Mouse (Mus musculus): Measurements from ENCODE around the gene Scd1. TPM values are rescaled to one million over a fixed set of nuclear protein-coding genes. Genes with fewer than 3 reads are reported as not detected.
A peak's percentile ranks its signal among the peaks of the same experiment; 100 is the strongest.

Gene Scd1
- 3,910 and 4,173 TPM in 2 replicates for polyA plus RNA-seq (2012; rRNA removed)

- Histone ChIP-seq H3K4me3 (ENCODE audit: insufficient read depth, low read depth, low read length) (peak within 1 kb of the TSS; percentile 37), H3K36me3 (ENCODE audit: control insufficient read depth, insufficient read depth, low read length) (no peaks in the 10 kb centered on the region), H3K27ac (ENCODE audit: insufficient read depth, low read depth, low read length) (no peak within 1 kb of the TSS; the same call in 1 of the 2 replicates), H3K27me3 (replicated peaks; ENCODE audit: control insufficient read depth, insufficient read depth, low read length) (no peaks in the 10 kb centered on the region; the same call in 1 of the 2 replicates), H3K4me1 (ENCODE audit: control insufficient read depth, insufficient read depth, low read length) (no peaks in the 10 kb centered on the region)
- TF ChIP-seq CTCF (conservative IDR thresholded peaks at IDR 0.05; ENCODE audit: insufficient read depth, insufficient read length, low read depth, low read length) (no peak), POLR2A (IDR thresholded peaks at IDR 0.05; ENCODE audit: low read depth, low read length) (no peak)
- DNase-seq = peak; percentile 77
- 1% methylated on average over 34 of the region's 35 CpGs for WGBS
Measured at GRCm38 (mm10) chr19:44407341-44408222, at the start of gene Scd1. Scd1 (minus strand) TSS chr19:44407879.

- Histone ChIP-seq H3K36me3 (ENCODE audit: control insufficient read depth, insufficient read depth, low read length) (no peaks in the 10 kb centered on the region), H3K4me3 (ENCODE audit: insufficient read depth, low read depth, low read length) (no peak overlapping the region), H3K27me3 (replicated peaks; ENCODE audit: control insufficient read depth, insufficient read depth, low read length) (no peaks in the 10 kb centered on the region), H3K27ac (ENCODE audit: insufficient read depth, low read depth, low read length) (no peak overlapping the region), H3K4me1 (ENCODE audit: control insufficient read depth, insufficient read depth, low read length) (no peaks in the 10 kb centered on the region)
- peak; percentile 73 for DNase-seq
- WGBS = 58% methylated on average over 8 of the region's 8 CpGs
- TF ChIP-seq CTCF (conservative IDR thresholded peaks at IDR 0.05; ENCODE audit: insufficient read depth, insufficient read length, low read depth, low read length) (no peak), POLR2A (IDR thresholded peaks at IDR 0.05; ENCODE audit: low read depth, low read length) (no peak)
Measured at GRCm38 (mm10) chr19:44455356-44455755, 47.7 kb upstream of the Scd1 start.

DNA sequence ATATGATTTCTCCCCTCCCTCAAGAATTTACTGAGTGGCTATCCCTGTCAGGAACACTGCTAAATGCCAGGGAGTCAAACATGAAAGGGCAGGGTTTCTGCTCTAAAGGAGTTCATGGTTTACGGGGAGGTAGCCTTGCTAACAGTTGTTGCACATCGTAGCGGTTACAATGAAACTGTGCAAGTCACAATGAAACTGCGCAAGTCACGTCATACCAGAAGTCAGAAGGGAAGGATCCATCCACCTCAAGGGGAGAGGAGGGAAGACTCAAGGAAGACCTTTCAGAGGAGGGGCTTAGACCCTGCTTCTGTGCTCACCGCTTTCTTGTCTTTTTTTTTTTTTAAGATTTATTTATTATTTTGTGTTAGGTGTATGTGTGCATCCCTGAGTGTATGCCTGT is 47.2 kb upstream of the Scd1 start:
- no peaks in the 10 kb centered on the region for H3K36me3 ChIP-seq (ENCODE audit: control insufficient read depth, insufficient read depth, low read length)
- TF ChIP-seq CTCF (conservative IDR thresholded peaks at IDR 0.05; ENCODE audit: insufficient read depth, insufficient read length, low read depth, low read length) = no peak
- no peak for TF ChIP-seq POLR2A (IDR thresholded peaks at IDR 0.05; ENCODE audit: low read depth, low read length)
- no peak overlapping the region for H3K27ac ChIP-seq (ENCODE audit: insufficient read depth, low read depth, low read length)
- no peaks in the 10 kb centered on the region for H3K27me3 ChIP-seq (replicated peaks; ENCODE audit: control insufficient read depth, insufficient read depth, low read length)
- no peak overlapping the region for H3K4me3 ChIP-seq (ENCODE audit: insufficient read depth, low read depth, low read length)
- no peak for DNase-seq
- H3K4me1 ChIP-seq (ENCODE audit: control insufficient read depth, insufficient read depth, low read length) = no peaks in the 10 kb centered on the region
- WGBS = 78% methylated on average over 6 of the region's 6 CpGs

- H3K36me3 ChIP-seq (ENCODE audit: control insufficient read depth, insufficient read depth, low read length) = no peaks in the 10 kb centered on the region
- 74% methylated on average over 4 of the region's 4 CpGs for WGBS
- H3K4me3 ChIP-seq (ENCODE audit: insufficient read depth, low read depth, low read length) = no peak overlapping the region
- TF ChIP-seq POLR2A (IDR thresholded peaks at IDR 0.05; ENCODE audit: low read depth, low read length) = no peak
- no peak for TF ChIP-seq CTCF (conservative IDR thresholded peaks at IDR 0.05; ENCODE audit: insufficient read depth, insufficient read length, low read depth, low read length)
- DNase-seq = peak; percentile 3
- H3K27ac ChIP-seq (ENCODE audit: insufficient read depth, low read depth, low read length) = no peak overlapping the region
- no peaks in the 10 kb centered on the region for H3K27me3 ChIP-seq (replicated peaks; ENCODE audit: control insufficient read depth, insufficient read depth, low read length)
- H3K4me1 ChIP-seq (ENCODE audit: control insufficient read depth, insufficient read depth, low read length) = no peaks in the 10 kb centered on the region
Measured at GRCm38 (mm10) chr19:44447927-44448326, 40.2 kb upstream of the Scd1 start.

GRCm38 (mm10) chr19:44445755-44446154 is 38.1 kb upstream of the Scd1 start:
- Histone ChIP-seq H3K27me3 (replicated peaks; ENCODE audit: control insufficient read depth, insufficient read depth, low read length) (no peaks in the 10 kb centered on the region), H3K36me3 (ENCODE audit: control insufficient read depth, insufficient read depth, low read length) (no peaks in the 10 kb centered on the region), H3K4me3 (ENCODE audit: insufficient read depth, low read depth, low read length) (no peak overlapping the region), H3K4me1 (ENCODE audit: control insufficient read depth, insufficient read depth, low read length) (no peaks in the 10 kb centered on the region), H3K27ac (ENCODE audit: insufficient read depth, low read depth, low read length) (no peak overlapping the region)
- 86% methylated on average over 3 of the region's 3 CpGs for WGBS
- DNase-seq = no peak
- TF ChIP-seq CTCF (conservative IDR thresholded peaks at IDR 0.05; ENCODE audit: insufficient read depth, insufficient read length, low read depth, low read length) (no peak), POLR2A (IDR thresholded peaks at IDR 0.05; ENCODE audit: low read depth, low read length) (no peak)

GRCm38 (mm10) chr19:44439302-44439701 is 31.6 kb upstream of the Scd1 start:
- no peaks in the 10 kb centered on the region for H3K27me3 ChIP-seq (replicated peaks; ENCODE audit: control insufficient read depth, insufficient read depth, low read length)
- H3K27ac ChIP-seq (ENCODE audit: insufficient read depth, low read depth, low read length) = no peak overlapping the region
- no peak for TF ChIP-seq POLR2A (IDR thresholded peaks at IDR 0.05; ENCODE audit: low read depth, low read length)
- no peak; the same call in 1 of the 2 replicates for TF ChIP-seq CTCF (conservative IDR thresholded peaks at IDR 0.05; ENCODE audit: insufficient read depth, insufficient read length, low read depth, low read length)
- H3K36me3 ChIP-seq (ENCODE audit: control insufficient read depth, insufficient read depth, low read length) = no peaks in the 10 kb centered on the region
- DNase-seq = no peak
- 24% methylated on average over 4 of the region's 4 CpGs for WGBS
- no peak overlapping the region for H3K4me3 ChIP-seq (ENCODE audit: insufficient read depth, low read depth, low read length)
- no peaks in the 10 kb centered on the region for H3K4me1 ChIP-seq (ENCODE audit: control insufficient read depth, insufficient read depth, low read length)

DNA sequence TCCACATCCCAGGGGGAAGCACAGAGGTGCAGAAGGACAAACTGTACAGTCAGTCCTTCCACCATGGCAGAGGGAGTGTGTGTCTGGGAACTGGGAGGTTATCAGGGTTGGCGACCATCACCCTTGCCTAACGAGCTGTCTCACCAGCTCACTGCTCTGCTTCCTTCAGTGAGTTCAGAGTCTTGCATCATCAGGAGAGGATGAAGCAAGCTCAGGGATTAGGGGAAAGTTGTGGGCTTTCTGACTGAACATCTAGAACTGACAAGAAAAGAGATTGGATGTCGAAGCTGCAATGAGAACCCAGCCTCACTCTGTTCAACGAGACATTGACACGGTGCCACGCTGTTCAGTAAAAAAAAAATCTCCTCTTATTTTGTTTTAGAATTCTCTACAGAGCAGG is 30.3 kb upstream of the Scd1 start:
- no peak overlapping the region for H3K27ac ChIP-seq (ENCODE audit: insufficient read depth, low read depth, low read length)
- no peak overlapping the region for H3K4me3 ChIP-seq (ENCODE audit: insufficient read depth, low read depth, low read length)
- no peak for DNase-seq
- TF ChIP-seq CTCF (conservative IDR thresholded peaks at IDR 0.05; ENCODE audit: insufficient read depth, insufficient read length, low read depth, low read length) (no peak), POLR2A (IDR thresholded peaks at IDR 0.05; ENCODE audit: low read depth, low read length) (no peak)
- H3K27me3 ChIP-seq (replicated peaks; ENCODE audit: control insufficient read depth, insufficient read depth, low read length) = no peaks in the 10 kb centered on the region
- 49% methylated on average over 6 of the region's 6 CpGs for WGBS
- H3K4me1 ChIP-seq (ENCODE audit: control insufficient read depth, insufficient read depth, low read length) = no peaks in the 10 kb centered on the region
- H3K36me3 ChIP-seq (ENCODE audit: control insufficient read depth, insufficient read depth, low read length) = no peaks in the 10 kb centered on the region
